Mouse (Mus musculus): ENCODE data around the gene Card19. TPM values are rescaled to one million over a fixed set of nuclear protein-coding genes. Genes with fewer than 3 reads are reported as not detected.

The Card19 gene
- 10 to 100 TPM in 1 of 2 experiments, 1 to 10 TPM in 1; 8.9 to 15.6 TPM for total RNA-seq (2021)

DNA sequence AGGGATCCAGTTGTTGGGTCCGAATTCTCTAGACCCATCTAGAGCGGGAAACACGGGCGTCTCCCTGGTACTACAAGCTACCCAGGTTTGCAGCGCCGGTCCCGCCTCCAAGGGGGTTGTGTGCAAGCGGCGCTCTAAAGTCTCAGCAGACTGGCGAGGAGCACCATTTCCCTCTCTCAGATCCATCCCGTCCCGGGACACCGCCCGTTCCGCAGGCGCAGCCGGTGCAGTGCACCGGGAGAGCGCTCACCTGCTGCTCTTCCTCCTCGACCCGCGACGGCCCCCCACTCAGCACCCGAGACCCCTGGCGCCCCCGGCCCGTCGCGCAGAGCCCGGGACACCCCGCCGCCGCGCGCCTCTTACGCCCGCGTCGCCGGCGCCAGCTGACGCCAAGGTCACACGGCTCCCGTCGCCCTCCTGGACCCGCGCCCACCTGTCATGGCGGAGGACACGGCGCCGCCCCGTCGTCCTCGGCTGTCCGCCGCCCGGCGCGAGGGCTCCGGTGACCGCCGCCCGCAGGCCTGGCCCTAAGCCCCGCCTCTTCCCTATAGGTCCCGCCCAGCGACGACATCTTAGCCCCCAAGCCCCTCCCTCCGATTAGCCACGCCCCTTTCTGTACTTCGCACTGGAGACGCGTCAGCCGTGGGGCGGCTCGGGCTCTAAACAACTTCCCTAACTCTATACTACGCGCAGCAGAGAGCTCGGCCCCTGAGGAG lies at the start of gene Card19:
Gene Card19 (minus strand): TSS at position 534 of the 716 bp plus-strand sequence.
- intact Hi-C loops (cut with DNase I): no loop called here
- peak; percentile 86 to 90 for DNase-seq (ENCODE audit: low spot score in 2 of 2)

GRCm38 (mm10) chr13:49260036-49260722 lies 44.3 kb upstream of the Card19 start:
- intact Hi-C loops (cut with DNase I): no loop called here
- DNase-seq (ENCODE audit: low spot score in 2 of 2): no peak

DNA sequence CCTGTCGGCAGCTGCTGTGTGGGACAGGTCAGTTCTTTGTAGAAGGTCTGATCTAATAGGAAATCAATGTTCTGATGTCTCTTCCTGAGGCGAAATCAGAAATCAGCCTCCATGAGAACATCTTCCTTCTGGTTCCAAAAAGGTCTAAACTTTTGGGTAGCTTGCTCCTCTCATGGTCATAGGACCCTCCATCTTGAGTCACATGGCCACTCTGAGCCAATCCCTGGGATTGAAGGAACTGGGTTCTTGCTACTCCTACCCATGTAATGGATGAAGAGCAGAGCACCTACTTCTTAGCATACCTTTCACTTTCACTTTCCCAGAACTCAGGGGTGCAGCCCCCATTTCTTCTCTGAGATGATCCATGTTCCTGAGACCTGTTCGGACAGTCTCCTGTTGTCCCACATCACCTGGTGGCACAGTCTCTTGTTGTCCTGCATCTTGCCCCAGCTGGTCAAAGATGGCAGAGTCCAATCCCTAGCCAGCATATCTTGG lies 42.0 kb upstream of the Card19 start:
- intact Hi-C loops (cut with DNase I): no loop called here
- DNase-seq (ENCODE audit: low spot score in 2 of 2): no peak

- peak; percentile 32 to 89 for DNase-seq (ENCODE audit: low spot score in 2 of 2)
- intact Hi-C loops (cut with DNase I): no loop called here
These were observed 36.9 kb upstream of the Card19 start for GRCm38 (mm10) chr13:49252746-49253145.

DNA sequence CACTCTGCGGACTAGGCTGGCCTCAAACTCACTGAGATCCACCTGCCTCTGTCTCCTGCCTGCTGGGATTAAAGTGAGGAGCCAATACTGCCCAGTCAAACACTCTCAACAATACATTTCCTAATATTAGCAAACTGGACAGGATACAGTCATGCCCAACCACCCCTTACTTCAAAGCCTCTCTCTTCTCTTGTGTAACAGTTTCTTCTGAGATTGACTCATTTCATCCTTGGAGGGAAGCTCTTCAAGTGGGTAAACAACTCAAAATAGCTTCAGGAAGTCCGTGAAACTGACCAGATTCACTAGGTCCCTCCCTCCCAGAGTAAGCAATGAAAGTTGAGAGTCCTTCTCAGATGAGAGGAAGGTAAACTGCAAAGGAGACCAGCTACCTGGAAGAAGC lies 36.3 kb upstream of the Card19 start:
- no peak for DNase-seq (ENCODE audit: low spot score in 2 of 2)
- intact Hi-C loops (cut with DNase I): no loop called here

GRCm38 (mm10) chr13:49250716-49251517 lies 35.1 kb upstream of the Card19 start:
- DNase-seq (ENCODE audit: low spot score in 2 of 2): no peak
- intact Hi-C loops (cut with DNase I): no loop called here

GRCm38 (mm10) chr13:49249634-49250033 lies 33.8 kb upstream of the Card19 start:
- intact Hi-C loops (cut with DNase I): no loop called here
- no peak for DNase-seq (ENCODE audit: low spot score in 2 of 2)

GRCm38 (mm10) chr13:49248923-49249322 lies 33.1 kb upstream of the Card19 start:
- intact Hi-C loops (cut with DNase I): no loop called here
- DNase-seq (ENCODE audit: low spot score in 2 of 2): no peak

- DNase-seq (ENCODE audit: low spot score in 2 of 2): no peak
- intact Hi-C loops (cut with DNase I): no loop called here
These were observed 32.6 kb upstream of the Card19 start, which contains the start of gene Susd3 for GRCm38 (mm10) chr13:49248467-49248862. Susd3 (minus strand) TSS chr13:49248706.

- intact Hi-C loops (cut with DNase I): no loop called here
These were observed 32.1 kb upstream of the Card19 start for GRCm38 (mm10) chr13:49247740-49248466.

DNA sequence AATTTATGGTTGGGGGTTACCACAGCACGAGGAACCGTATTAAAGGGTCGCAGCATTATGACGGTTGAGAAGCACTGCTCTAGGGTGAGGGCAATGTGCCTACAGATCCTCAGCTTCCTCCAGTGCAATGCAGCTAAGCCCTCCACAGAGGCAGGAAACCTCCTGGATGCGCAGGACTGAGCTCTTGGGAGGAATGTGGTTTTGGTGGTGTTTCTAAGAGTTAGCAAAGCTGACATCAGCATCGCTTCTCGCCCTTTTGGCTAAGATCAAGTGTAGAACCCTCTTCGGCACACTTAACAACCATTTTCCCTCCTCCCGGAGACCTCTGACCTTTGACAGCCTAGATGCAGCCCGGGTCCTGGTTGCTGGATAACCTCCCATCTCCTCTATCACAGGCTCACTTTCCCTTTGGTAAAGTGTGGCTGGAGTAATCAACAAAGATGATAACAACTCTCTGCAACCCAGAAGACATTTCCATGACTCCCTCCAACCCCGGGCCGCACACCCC lies 31.4 kb upstream of the Card19 start:
- no peak for DNase-seq (ENCODE audit: low spot score in 2 of 2)
- intact Hi-C loops (cut with DNase I): no loop called here

More at GRCm38 (mm10) chr13:49247740-49248466, 32.1 kb upstream of the Card19 start:
- no peak for DNase-seq (ENCODE audit: low spot score in 2 of 2)

GRCm38 (mm10) chr13:49246626-49247025 lies 30.8 kb upstream of the Card19 start:
- intact Hi-C loops (cut with DNase I): no loop called here
- DNase-seq (ENCODE audit: low spot score in 2 of 2): no peak

GRCm38 (mm10) chr13:49246011-49246410 lies 30.2 kb upstream of the Card19 start:
- intact Hi-C loops (cut with DNase I): no loop called here

DNA sequence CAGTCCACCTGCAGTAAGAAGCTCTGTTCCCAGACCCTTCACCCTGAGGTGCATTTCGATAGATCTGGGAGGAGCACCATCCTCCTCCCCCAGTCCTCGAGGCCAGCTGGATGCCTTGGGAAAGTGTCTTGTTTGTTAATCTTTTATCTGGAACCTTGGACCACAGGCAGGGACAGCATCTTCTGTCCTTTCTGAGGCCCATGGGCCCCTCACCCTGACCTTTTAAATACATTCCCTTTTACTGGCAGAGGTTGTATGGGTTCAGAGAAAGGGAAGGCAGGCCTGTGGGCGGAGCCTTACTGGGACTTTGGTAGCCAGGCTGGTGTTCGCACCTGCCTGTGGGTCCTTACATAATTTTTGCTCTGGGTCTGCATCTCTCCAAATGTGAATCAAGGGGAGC lies 29.4 kb upstream of the Card19 start:
- intact Hi-C loops (cut with DNase I): no loop called here
- DNase-seq (ENCODE audit: low spot score in 2 of 2): no peak

More at GRCm38 (mm10) chr13:49246011-49246410, 30.2 kb upstream of the Card19 start:
- DNase-seq (ENCODE audit: low spot score in 2 of 2): no peak

DNA sequence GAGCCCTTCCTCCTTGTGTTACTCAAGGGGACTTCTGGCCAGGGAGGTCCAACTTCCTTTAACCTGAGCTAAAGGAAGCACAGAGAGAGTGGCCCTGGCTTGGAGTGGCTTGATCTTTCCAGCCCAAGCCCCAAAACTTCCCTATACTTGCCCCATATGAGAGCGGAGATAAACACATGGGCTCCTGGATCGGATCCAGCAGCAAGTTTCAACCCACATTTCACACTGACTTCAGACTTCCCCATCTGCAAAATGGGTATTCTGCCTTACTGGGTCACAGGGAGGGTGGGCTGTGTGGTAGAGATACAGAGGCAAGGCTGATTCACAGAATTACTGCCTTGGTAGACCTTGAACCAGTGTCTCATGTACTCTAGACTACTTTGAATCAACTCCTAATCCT lies 27.7 kb upstream of the Card19 start:
- intact Hi-C loops (cut with DNase I): no loop called here

DNA sequence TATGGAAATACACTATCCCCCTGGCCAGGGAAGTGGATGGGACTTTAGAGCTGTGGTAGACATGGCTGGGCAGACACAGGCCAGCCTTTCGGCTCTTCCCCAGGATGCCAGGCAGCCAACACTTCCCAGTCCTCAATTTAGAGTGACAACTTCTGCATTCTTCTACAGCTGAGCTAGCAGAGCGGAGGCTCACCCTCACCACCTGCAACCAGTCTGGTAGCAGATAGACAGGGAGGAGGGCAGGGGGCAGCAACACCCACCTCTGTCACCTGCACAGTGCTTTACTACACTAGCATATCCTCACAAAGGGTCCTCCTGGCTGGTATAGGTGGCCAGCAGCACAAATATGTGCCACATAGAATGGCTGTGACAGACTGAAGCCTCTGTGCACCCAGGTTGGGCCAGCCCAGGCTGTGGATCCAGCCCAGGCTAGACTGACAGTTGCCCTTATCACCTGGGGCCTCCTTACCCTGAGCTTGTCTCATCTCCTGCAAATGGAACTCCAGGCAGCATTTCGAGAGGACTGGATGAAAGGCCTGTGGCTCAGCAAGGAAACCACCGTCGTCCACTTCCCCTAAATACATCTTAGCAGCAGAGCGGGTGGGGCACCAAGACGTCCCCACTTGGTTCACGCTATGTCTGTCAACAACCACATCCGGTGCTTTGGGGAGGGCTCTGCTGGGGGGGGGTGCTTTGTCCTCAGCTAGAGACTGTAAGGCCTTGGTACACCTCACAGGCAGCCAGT lies 26.7 kb upstream of the Card19 start:
- peak in 1 of 2 experiments; percentile 35 for DNase-seq (ENCODE audit: low spot score in 2 of 2)
- intact Hi-C loops (cut with DNase I): no loop called here

More for the DNA sequence above, 27.7 kb upstream of the Card19 start:
- DNase-seq (ENCODE audit: low spot score in 2 of 2): no peak

GRCm38 (mm10) chr13:49238737-49239136 lies 22.9 kb upstream of the Card19 start:
- no peak for DNase-seq (ENCODE audit: low spot score in 2 of 2)
- intact Hi-C loops (cut with DNase I): no loop called here

DNA sequence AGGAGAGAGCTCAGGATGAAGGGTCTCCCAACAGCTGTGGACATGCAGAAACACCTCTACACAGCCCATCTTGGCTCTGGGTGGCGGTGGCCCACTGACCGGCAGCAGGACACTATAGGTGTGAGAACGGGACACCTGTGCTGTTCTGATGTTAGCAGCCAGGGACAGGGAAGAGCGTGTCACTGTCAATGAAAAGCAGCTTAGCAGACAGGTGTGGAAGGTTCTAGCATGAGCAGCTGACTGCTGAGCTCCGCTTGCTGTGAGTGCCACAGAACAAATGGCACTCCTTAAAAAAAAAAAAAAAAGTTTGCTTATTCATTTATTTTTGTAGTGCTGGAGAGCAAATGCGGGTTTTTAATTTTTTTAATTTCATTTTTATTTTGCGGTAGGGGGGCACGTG lies 21.8 kb upstream of the Card19 start:
- no peak for DNase-seq (ENCODE audit: low spot score in 2 of 2)
- intact Hi-C loops (cut with DNase I): no loop called here

- intact Hi-C loops (cut with DNase I): no loop called here
These were observed 18.9 kb upstream of the Card19 start for GRCm38 (mm10) chr13:49234711-49235110.

More at GRCm38 (mm10) chr13:49234711-49235110, 18.9 kb upstream of the Card19 start:
- no peak for DNase-seq (ENCODE audit: low spot score in 2 of 2)

Data from left cerebral cortex, postnatal 25 days (tissue).